Mouse (Mus musculus): ENCODE measurements around the gene Spred1.
"Not testable (repeated sequence)": the region's sequence is repeated elsewhere in the genome, so short reads cannot be mapped to it uniquely, and the experiment has no call there.

Spred1 gene

DNA sequence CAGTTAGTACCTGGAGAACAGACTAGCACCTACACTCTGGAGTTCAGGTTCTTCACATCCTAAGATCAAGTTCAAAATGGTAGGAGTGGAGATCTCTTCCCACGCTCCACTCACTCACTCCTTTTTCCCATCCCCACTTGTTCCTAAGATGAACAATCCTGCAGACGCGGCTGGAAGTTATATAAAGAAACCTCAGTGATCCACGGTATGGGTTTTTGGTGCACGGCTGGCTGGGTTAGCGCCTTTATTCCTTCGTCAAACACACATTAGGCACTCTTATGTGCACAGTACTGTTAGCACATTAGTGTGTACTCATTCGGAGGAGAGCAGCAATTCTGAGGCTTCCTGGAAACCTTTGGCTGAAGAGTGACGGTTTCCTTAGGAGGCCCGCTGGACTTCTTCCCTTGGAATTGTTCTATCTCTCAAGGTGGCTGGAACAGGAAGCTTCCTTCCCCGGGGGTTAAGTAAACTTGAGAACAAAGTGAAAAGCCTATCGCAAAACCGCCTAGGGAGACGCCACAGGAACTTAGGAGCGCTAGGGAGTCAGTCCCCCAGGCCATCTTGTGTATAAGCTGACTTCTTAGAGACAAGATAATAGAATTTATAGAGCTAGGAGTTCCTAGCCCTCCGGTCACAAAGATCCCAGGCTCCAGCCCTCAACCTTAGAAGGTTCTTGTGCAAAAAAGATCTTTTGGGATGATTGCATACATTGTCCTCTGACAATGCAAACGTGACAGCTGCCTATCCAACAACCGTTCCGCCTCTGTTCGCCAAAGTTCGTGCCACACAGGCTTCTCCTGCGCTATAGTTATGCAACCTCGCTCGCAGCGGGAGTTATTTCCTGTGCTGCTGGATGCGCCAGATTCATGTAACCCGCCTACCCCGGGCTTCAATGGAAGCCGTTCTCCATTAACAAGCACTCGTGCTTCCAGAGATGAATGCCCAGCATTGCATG, 1.6 kb upstream of the Spred1 start:
- peak; percentile 49 for DNase-seq (ENCODE audit: extremely low read depth, low read depth)

DNA sequence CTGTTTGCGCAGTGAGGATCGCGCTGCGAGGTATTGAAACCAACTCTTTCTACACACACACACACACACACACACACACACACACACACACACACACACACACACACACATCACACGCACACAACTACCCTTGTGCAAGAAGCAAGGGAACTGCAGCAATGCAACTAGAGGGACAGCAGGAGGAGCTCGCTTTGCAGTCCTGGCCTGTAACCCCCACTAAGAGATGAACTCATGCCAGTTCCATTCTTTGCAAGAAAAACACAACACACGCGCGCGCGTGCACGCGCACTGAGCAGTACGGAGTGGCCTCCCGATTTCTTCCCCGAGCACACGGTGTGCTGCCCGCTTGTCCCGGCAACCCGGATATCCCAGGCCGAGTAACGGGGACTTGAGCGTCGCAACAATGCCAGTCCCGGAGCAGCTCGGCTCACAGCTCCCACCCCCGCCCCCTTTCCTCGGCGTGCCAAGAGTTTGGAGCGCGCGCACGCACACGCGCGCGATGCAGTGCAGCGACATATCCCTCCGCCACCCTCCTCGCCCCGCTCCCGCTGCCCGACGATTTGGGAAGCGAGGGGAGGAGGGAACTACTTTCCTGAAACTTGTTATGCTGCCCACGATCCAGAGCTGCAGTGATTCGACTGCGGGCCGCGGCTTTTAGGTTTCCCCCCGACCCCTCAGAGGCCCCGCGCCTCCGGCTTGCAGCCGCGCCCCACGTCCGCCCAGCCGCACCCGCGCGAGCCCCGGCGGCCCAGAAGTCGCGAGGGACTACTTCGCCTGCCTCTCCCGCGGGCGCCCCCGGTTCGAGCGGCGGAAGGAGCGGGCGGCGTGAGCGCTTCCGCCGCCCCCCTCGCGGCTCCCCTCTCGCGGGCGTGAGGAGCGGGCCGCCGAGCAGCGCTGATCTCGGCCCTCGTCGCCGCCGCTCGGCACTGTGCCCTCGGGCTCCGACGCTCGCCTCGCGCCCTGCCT, 645 bp upstream of the Spred1 start:
- peak; percentile 81 for DNase-seq (ENCODE audit: extremely low read depth, low read depth)

DNA sequence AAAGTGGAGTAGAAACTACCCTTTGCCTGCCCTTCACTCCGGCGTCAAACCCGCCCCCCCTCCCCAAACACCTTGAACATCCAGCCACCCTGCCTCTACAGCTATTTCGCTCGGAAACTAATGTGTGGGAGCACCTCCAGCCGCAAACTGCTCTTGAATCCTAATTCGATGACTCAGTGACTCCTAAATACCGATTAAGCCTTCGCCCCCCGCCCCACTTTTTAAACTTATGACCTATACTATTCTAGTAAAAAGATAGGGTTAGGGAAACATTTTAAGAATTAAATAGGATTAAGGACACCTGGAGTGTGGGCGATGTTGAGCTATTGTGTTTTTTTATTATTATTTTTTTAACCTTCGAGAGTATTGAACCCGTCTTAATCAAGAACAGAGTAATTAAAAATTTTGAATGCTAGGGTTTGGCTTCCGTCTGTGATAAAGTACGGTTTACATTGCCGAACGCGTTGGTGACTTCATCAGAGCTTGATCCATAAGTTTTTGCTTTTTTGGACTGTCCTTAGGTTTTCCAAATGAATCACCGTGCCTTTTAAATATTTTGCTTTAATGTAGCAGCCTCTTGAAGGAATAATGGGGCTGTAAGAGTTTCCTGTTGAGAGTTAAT, 921 bp downstream of the Spred1 start:
- DNase-seq (ENCODE audit: extremely low read depth, low read depth), result no peak

DNA sequence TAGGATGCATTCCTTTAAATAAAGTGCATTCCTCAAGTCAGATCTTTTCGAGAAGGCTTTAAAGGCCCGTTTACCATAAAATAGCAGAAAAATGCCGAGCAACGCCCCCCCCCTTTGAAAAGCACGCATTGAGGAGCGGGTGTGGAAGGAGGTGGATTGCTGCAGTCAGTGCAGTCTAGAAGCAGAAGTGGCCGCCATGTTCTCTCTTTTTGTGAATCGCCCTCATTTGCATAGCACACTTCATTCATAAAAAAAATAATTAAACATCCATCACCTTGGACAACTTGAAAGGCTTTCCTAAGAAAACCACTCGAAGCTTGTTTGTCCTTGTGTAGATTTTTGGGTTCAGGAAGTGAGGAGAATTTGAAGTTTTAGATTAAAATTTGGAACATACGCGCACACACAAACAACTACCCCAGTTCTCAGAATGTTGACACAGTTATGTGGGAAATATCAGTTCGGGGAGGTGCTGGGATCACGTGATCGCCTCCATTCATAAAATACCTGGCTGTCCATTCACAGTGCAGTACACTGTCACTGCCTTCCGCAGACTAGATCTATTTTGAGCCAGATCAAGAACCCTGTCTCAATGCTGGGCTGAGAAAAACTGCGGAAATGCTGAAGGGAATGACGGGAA, 1.6 kb downstream of the Spred1 start:
- DNase-seq (ENCODE audit: extremely low read depth, low read depth), result peak; percentile 80

DNA sequence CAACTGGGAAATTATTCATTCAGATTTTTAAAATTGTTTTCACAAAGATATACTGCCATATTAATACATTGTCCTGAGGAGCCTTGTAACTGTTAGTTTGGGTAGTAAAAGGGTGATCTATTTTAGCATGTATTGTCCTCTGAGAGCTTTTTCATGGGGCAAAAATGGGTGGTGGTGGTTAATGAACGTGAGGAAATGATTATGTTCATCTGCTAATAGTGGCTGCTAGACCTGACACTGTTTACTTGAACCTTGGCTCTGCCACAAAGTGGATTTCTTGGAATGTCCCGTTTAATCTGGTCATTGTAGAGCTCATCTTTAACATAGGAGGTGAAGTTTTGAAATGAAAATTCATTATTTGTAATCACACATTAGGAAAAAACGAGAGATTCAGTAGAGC, 2.5 kb downstream of the Spred1 start:
- no peak for DNase-seq (ENCODE audit: extremely low read depth, low read depth)

DNA sequence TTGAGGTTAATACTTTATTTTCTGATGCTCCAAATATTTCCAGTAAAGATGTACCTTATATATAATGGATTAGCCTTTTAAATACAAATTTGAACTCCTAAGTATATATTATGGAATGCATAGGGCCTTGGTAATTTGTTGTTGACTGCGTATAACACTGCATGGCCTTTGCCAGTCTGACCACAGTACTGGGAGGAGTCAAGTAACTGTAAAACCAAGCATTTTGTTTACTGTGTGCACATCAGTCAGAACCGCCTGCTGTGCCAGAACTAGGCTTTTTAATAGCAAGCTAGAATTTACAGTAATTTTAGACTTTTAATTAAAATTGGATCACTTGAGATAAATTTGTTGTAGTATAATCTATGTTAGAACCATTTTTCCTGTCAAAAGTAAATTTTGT, 3.7 kb downstream of the Spred1 start:
- no peak for DNase-seq (ENCODE audit: extremely low read depth, low read depth)

DNA sequence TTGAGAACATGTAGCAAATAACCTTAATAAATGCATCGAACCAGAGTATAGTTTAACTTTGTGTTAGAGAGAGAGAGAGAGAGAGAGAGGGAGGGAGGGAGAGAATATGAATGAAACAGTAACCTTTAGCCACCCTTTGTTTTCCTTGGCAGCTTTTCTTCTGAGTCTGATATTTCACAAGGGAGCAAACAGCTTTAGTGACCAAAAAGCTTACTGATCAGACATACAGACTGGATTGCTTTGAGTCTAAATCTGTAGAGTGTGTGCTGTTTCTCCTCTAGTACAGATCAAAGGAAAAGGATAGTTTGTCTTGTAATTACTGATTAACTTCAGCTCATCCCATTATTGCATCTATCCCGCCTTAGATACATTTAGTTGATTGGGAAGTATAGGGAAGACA, 8.0 kb downstream of the Spred1 start:
- DNase-seq (ENCODE audit: extremely low read depth, low read depth), result no peak

DNA sequence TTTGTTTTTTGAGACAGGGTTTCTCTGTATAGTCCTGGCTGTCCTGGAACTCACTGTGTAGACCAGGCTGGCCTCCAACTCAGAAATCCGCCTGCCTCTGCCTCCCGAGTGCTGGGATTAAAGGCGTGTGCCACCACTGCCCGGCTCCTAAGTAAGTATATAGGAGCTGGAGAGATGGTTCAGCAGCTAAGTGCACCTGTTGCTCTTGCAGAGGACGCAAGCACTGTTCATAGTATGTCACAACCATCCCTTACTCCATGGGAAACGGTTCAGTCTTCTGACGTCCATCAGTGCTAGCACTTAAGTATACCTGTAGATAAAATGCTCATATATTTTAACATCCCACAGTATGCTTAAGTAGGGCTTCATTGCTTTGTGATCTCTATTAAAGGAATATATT, 9.9 kb downstream of the Spred1 start:
- not testable (repeated sequence) for DNase-seq (ENCODE audit: extremely low read depth, low read depth)

DNA sequence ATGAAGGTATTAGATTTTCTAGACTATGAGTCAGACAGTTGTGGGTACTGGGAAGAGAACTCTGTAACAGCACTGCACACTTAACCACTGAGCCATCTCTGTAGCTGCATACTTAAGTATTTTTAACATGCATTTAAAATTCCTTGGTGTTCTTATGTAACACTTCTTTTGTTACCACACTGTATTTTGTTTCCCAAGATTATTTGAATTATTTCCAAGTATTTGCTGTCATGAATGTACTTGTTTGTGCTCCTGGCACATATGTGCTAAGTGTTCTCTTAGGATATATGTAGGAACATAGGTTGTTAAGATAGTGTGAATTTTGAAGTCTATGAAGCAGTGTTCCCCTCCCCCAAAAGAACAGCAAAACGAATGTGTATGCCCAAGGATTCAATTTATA, 10.7 kb downstream of the Spred1 start:
- DNase-seq (ENCODE audit: extremely low read depth, low read depth), result no peak

DNA sequence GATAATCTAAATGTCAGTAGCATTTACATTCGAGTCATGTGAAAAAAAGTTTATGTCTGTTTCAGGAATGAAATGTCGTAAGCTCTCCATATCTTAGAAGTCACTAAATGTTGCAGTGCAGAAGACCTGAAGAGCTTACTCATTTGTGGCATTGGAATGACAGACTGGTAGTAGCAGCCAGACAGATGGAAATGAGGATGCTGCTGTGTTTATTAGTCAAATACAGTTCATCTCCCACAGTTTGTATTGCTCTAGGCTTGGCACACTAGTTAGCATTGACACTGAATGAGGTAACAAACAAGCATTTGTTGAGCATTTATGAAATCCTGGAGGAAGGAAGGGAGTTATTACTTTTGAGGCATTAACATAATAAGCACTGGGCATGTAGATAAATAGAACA, 12.4 kb downstream of the Spred1 start:
- no peak for DNase-seq (ENCODE audit: extremely low read depth, low read depth)

DNA sequence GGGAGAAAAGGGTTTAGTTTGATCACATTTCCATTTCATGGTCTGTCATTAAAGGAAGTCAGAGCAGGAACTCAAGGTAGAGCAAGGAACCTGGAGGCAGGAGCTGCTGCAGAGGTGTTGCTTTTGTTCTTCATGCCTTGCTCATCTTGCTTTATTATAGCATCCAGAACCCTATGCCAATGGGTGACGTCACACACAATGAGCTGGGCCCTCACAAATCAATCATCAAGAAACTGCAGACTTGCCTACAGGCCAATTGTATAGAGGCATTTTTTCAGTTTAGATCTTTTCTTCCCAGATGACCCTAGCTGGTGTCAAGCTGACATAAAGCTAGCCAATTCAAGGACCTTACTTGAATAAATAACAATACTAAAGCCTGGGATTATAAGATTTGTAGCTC, 16.6 kb downstream of the Spred1 start:
- DNase-seq (ENCODE audit: extremely low read depth, low read depth), result no peak

DNA sequence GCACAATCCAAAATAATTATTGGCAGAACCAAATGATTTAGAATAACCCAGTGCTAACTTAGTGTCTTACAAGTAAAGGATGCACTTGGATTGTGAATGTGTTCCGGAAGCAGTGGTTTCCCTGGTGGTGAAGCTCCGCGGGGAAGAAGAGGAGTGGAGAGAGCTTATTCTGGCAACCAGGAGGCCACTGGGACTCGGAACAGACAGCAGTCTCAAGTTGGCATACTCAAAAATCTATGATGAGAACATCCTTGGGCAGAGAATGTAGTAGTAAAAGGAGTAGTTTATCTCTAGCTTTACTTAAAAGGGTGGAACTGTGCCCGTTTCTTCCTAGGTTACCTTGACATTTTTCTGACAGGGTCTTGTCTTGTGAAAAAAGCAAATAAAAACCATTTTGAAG, 17.8 kb downstream of the Spred1 start:
- no peak for DNase-seq (ENCODE audit: extremely low read depth, low read depth)

DNA sequence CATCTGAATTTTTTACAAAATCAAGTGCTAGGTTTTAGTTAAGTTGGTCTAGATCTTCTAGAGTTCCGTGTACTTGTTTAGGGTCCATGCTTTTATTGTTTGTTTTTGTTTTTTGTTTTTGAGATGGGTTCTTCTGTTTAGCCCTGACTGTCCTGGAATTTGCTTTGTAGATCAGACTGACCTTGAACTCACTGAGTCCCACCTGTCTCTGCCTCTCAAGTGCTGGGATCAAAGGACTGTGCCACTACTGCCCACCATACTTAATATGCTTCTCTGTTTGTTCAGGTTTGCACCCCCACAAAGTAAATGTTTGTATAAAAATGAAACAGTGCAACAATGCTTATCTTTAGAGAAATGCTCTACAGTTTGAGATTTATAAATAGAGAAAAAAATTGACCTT, 18.8 kb downstream of the Spred1 start:
- DNase-seq (ENCODE audit: extremely low read depth, low read depth), result no peak

DNA sequence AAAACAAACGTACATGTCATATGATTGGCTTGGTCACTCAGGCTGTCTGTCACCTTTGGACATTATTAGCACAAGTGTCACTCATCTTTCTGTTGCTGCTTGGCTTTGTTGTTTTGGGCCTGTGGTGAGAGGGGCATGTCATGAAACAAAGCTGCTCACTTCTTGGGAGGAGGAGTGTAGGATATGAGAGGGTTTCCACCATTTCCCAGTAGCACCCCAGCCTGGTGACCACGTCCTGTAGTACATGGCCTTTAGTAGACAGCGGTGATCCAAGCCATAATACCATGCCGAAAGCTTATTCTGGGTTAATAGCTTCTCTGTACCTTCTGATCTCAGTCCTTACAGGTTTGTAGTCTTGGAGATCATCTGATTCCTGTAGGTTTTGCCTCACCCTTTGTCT, 21.9 kb downstream of the Spred1 start:
- DNase-seq (ENCODE audit: extremely low read depth, low read depth), result no peak

DNA sequence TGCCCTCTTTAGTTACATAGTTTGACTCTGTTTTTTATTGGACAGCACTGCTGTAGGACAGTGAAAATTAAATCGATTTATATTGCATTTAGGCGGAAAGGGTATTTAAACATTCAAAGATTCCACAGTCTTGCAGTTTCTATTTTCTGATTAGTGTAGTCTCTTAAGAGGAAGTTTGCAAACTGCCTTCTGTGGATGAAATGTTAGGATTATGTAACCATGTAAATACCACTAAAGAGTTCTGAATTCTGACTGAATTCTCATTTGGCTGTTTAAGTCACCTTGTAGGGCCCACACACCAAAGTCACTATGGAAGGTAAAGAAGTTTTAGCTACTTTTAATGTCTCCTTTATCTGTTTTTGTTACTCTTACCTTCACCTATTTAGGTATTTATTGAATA, 24.9 kb downstream of the Spred1 start:
- DNase-seq (ENCODE audit: extremely low read depth, low read depth), result no peak

DNA sequence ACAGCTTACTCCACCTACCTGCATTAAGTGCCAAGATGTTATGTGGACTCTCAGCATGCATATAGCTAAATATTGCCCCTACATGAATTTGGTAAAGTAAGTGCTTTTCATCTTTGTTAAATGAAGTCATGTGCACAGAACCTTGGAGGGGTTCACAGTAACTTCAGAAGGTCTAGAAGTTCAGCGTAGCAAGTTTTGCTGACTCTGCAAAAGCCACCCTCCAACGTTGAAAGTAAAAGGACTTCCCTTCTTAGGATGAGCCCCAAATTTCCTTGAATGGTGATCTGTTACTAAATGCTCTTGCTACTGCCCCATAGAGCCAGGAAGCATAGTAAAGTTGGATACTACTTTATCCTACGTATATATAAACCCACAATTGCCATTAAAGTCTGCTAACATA, 25.4 kb downstream of the Spred1 start:
- no peak for DNase-seq (ENCODE audit: extremely low read depth, low read depth)

DNA sequence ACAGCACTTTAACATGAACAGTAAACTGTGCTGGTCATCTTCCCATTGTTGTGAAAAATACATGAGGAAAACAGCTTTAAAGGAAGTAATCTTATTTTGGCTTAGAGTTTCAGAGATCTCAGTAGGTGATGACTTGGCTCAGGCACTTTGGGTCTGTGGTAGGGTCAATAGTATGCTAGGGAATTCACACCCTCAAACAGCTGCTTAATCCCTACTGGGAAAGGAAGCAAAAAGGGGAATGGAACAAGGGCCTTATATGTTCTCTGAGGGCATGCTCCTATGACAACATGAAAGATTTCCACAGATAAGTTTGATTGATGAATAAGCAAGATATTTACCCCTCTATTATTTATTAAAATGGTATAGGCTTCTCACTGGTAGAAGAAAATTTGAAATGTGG, 31.0 kb downstream of the Spred1 start:
- DNase-seq (ENCODE audit: extremely low read depth, low read depth), result no peak

DNA sequence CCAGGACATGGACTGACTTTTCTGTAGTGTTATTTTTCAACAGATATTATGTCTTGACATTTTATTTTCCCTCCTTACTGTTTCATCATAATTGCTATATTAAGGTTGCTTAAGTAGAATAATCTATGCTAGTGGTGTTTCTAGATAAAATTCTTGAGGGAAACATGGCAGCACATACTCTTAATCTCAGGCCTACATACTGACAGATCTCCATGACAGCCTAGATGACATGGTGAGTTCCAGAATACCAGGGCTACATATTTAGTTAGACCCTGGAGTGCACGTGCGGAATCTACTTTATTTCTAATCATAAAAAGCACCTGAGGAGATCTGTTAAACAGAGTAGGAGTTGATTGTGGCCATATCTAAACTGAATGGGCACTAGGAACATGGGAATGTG, 47.2 kb downstream of the Spred1 start:
- DNase-seq (ENCODE audit: extremely low read depth, low read depth), result no peak

DNA sequence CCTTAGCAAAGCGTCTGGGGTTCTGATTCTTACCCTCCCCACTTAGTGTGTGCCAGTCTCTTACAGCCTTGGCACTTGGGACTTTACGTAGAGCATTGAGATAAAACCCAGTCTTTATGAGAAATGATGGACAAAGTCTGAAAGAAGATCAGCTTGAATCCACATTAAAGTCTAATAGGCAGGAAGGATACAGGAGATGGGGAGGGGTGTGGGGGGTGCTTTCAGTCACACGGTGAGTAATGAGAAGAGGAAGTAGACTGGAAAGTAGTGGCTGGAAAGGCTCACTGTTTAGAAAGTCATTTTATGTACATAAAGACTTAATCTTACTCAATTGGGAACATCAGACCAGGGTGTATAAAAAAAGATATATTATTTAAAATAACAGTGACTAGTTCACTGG, 47.9 kb downstream of the Spred1 start:
- DNase-seq (ENCODE audit: extremely low read depth, low read depth), result peak; percentile 26

DNA sequence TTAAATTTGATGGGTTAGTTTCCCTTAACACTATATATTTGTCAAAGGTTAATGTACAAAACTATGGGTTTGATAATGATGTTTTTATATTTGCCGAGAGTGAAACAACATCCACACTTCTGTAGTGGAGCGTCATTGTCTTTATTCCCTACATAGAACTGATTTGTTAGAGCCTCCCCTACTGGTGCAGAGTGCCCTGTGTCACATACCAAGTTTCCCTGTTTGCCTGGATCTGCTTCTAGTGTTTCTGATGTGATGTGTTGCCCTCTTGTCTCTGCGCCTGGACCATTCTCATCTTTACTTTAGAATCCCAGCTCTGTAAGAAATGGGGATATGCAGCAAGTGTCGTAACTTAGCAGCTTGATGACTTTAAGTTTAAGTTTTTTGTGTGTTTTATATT, 51.8 kb downstream of the Spred1 start:
- no peak for DNase-seq (ENCODE audit: extremely low read depth, low read depth)

DNA sequence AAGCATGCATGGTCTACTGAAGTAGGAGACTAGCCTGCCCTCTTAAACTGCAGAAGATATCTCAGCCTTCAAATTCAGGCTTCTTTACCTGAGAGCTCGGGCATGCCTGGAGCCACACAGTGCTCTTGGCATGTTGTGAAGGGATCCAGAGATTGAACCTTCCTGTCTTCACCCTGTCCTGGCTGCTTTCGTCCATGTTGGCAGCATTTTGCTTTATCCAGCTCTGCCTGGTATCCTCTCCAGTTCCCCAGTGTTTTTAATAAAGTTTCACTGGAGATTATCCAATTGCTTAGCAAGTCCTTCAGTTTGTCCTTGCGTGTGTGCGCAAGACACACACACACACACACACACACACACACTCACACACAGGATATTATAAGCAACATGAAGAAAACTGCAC, 54.9 kb downstream of the Spred1 start:
- no peak for DNase-seq (ENCODE audit: extremely low read depth, low read depth)
